Mouse (Mus musculus) brain, embryonic 18.5 days (tissue): ENCODE results near the gene Cfap43.

Experiments
- DNase-seq: peaks from one replicate; pipeline ENCODE4 v3.0.0-alpha.2; 2012; ENCODE audit warnings: low read depth, low spot score

Gene Cfap43

DNA sequence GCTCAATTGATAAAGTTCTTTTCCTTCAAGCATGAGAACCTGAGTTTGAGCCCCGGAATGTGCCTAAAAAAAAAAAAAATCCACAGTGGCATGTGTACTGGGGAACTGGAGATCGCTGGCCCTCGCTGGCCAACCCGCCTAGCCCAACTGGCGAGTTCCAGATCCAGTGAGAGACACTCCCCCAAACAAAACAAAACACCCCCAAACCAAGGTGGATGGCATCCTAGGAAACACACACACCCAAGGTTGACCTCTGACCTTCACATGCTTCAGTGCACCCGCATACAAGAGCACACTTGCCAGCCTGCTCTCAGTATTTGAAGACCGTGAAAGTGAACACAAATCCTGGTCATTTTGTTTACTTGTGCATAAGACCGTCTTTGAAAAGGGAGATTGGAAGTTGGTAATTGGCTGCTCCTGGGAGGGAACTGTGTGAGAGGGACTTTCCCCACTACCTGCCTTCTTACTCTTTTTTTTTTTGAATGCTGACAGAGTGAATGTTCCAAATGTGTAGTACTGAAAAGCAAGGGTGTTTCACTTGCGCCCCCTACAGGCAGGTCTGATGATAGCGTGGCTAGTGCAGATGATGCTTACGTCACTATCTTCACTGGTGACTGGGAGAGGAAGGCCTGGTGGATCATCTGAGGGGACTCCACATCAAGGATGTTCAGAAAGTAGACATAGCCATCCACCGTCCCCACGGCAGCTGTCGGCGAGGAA, 123.9 kb downstream of the Cfap43 start:
- DNase-seq: no peak

DNA sequence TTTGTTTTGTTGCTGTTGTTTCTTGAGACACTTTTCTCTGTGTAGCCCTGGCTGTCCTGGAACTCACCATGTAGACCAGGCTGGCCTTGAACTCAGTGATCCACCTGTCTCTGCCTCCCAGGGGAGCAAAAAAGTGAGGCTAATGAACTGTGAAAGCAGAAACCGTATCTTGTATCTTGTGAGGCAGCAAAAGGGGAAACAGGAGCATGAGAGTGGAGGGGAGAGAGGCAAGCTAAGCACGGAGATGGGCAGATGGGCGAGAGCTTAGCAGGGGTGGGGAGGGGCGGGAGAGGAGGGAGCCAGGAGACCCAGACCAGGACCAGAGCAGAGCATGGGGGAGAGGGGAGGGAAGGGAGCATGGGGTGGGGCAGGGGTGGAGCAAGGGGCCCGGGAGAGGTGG, 124.8 kb downstream of the Cfap43 start:
- no peak for DNase-seq

DNA sequence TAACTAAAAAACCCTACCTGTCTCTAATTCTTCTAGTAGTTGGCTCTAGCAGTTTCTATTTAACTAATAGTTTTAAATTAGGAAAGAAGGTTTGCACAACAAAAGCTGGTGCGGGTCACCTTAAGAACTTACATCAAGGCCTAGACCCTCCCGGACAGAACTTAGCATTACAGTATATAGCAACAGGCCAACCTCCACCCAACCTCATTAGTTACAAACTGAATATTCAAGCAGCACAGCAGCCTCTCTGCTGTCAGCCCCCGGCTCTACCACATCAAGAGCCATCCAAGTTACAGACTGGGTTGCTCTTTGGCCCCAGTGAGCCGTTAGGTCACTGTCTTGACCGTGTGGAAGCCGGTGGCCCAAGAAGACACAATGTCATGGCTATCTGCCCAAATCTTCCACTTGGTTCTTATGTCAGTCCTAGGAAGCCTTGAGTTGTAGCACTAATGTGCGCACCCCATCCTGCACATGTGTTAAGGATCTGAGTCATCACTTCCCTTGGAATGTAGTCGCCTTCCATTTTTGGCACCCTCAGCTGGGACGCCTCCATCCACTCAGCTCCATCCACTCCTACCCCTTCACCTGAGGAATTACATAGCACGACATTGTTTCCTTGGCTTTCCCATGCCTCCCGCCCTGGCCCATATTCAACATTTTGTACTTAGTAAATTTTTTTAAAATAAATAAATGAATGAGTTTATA, 128.6 kb downstream of the Cfap43 start:
- DNase-seq: no peak

DNA sequence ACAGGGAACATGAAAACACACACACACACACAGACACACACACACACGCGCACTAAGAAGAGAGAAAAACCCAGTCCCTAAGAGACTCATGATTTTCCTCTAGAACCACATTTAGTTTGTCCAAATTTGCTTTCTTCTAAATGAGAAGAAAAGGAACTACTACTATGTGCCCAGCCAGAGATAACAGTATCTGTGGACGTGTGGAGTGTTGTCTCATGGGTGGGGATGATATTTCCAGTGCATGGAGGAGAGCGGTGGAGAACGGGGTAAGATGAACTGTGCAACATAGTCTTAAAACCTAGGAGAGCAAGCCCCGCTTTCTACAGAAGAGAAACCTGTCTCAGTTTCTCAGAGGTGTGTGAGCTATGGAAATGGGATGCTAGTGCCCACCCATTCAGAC, 135.2 kb downstream of the Cfap43 start:
- no peak for DNase-seq

DNA sequence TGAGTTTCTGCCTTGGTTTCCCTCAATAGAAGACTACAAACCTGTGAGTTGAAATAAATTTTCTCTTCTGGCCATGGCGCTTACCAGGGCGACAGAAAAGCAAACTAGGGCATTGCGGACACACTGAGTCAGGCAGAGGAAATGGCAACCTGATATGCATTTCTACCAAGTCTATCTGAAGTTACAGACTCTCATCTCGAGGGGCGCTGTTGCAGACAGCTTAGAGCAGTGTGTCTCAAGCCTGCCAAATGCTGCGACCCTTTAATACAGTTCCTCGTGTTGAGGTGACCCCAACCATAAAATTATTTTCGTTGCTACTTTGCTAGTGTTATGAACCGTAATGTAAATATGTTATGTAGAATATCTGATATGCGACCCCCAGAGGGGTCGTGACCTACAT, 138.1 kb downstream of the Cfap43 start:
- no peak for DNase-seq

DNA sequence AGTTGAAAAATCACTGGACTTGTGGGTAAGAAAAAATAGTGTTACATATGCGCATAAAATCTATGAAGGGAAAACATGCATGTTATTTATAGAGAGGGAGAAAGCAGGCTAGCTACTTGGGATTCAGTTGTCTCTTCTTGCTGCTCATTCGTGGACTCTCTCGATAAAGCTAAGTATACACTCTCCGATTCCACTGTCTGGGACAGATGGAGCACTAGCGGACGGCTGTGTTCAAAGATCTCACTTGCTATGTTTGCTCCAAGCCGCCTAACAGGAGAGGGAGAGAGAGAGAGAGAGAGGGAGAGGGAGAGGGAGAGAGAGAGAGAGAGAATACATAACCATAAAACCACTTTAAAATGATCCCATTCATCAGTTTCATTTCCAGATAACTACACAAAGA, 138.9 kb downstream of the Cfap43 start:
- peak; percentile 59 for DNase-seq

DNA sequence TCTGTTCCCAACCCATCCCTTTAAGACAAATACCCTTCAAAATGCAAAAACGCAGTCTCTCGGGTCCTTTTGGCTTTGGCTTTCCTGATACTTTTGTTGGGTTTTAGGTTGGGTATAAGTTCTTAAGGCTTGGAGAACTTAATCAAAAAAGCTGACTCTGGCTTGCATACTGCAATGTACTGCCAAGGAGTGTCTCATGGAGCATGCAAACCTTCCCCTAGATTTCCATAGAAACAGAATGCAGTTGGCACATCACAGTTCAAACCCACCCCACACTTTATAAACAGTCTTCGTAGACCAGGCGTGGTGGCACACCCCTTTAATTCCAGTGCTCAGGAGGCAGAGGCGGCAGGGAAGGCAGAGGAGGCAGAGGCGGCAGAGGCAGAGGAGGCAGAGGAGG, 141.2 kb downstream of the Cfap43 start:
- DNase-seq: no peak

DNA sequence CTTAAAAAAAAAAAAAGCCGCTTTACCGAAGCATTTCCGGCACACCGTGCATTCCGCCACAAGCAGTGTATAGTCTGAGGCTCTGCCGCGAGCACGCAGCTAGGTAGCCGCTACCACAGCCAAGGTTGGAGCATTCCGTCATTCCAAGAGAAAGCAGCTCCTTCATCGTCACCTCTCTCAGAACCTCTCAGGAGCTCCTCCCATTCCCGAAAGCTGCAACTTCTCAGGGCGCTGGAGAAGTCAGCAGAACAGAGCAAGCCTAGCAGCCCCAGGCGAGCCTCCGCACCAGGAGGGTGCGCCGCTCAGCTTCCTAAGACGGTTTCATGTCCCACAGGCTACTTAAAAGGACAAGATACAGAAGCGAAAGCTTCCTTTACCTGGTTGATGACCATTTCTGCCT, 163.5 kb downstream of the Cfap43 start:
- DNase-seq: no peak

DNA sequence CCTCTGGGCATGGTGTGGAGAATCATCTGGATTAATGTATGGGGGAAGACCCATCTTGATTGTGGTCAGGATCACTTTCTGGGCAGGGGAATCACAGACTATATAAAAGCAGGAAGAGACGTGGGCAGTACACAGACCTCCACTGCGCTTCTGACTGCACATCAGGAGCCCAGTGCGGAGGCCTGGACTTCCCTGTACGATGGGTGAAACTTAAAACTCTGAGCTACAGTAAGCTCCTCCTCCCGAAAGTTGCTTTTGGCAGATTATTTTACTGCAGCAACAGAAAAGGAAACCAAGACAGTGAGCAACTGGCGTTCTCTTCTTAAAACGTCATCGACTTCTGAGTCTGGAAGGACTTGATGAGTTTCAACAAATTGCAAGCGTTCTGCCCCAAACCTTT, 164.2 kb downstream of the Cfap43 start:
- DNase-seq: no peak

DNA sequence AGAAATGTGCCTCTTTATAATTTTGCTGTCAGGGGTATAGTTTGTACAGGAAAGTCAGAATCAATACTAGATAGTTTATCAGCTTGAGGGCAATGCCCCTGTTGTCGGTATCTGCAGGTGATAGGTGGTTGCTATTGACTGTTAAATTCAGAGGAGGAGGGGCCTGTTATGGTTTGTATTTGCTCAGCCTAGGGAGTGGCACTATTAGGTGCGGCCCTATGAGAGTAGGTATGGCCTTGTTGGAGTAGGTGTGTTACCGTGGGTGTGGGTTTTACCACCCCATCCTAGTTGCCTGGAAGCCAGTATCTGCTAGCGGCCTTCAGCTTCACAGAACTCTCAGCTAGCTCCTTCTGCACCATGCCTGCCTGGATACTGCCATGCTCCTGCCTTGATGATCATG, 165.2 kb downstream of the Cfap43 start:
- no peak for DNase-seq

DNA sequence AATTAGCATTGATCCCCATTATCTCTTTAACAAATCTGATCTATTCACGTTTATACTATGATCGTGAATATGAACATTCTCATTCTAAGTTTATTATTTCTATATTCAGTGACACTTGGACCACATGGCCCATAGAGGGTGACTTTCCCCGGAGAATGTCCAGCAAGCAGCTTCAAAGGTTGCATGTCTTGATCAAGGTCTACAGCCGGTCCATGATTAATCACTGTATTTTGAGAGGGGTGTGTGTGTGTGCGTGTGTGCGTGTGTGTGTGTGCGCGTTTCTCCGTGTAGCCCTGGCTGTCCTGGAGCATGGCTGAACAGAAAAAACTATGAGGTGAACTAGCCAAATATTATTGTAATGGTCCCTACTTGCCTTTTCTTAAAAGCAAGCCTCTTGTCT, 166.6 kb downstream of the Cfap43 start:
- DNase-seq: no peak

DNA sequence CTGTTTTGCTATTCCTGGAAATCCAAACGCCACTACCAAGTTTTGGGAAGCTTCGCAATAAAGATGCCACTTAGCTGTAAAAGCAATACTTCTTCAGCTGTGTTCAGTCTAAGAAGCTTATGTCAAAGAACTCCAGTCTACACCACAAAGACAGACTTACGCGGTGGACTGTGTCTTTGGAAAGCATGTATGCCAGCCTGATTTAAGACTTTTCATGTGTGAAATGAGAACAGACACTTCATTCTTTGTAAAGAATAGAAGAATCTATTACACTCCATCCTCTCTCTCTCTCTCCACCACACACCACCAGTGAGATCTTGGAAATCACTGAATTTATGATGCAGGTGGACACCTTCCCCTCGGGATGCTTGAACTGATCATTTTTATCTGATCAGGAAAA, 168.7 kb downstream of the Cfap43 start:
- no peak for DNase-seq

DNA sequence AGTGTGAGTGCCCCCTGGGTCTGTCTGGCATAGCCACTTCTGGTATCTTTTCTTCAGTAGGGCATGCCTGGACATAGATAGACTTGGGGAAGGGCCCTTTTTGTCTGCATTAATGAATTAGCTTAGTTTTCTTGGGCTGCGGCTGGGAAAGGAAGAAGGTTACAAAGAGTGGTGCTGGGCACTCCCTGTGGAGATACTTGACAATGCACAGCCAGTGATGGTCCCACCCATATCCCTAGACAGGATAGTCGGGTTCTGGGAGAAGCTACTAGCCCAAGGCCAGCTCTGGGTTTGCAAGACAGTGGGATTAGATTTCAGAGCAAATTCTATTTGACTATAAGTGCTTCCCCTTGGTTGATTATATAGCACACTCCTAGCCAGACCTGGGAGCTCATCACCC, 170.1 kb downstream of the Cfap43 start:
- DNase-seq: no peak

DNA sequence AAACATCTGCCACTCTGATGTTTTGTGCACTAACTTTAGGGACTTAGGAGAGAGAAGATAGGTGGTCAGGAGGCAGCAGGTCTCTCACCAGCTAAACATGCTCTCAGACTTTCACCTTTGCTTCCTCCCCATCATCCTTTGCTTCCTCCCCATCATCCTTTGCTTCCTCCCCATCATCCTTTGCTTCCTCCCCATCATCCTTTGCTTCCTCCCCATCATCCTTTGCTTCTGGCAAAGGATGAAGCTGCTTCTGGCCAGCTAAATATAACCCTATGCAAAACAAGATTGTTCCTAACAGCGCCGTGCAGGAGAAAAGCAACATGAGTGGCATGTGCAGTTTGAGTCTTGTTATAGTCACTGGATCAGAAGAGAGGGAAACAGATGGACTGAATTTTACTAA, 172.0 kb downstream of the Cfap43 start:
- DNase-seq: no peak

DNA sequence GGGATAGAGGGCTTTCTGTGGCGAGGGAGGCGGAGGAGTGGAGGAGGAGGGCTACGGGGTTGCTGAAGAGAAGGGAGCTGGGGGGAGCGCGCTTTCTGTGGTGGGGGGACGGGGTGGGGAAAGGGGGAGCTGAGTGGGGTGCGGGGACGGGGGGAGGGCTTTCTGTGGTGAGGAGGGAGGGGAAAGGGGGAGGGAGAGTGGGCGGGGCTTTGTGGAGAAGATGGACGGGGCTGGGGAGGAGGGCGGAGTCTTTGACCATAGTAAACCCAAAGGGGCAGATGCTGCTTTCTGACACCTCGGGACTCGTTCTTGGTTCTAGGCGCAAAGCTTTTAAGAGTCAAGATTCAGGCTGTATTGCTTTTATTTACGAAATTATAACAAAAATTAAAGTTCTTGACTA, 187.2 kb downstream of the Cfap43 start:
- DNase-seq: peak; percentile 39

DNA sequence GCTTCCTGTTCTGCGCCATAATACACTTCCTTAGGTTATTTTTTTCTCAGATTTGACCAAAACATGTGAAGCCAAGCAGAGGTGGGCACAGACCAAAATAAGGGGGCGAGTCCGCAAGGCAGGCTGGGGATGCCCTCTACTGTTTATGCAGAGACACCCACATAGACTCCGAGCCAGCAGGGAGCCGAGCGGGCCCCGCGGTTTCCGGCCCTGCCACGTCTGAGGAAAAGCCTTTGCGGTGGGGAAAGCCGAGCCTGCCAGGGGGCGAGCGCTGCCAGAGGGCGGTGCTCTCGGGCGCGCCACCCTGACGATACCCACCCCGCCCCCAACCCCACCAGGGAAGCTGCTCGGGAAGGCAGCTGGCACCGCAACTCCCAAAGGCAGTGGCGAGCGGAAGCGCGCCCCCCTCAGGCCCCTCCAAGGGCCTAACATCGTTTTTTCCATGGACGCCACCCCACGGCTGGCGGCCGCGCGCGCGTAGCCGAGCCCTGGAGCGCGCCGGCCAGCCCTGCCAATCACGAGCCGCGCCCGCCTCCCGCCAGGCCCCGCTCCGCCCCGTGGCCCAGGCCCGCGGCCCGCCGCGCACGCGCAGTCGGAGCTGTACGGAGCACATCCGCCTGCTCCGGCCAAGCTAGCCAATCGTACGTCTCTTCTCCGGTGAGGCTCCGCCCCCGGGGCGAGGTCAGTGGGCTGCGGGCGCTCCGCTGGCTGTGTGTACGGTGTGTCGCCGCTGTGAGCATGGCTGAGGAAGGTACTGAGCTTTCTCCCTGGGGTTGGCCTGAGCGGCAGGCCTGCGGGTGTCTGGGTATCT, 187.8 kb downstream of the Cfap43 start, which contains the start of gene Sfr1:
Gene Sfr1 (plus strand): TSS at position 612 of the 811 bp plus-strand sequence.
- peak; percentile 93 for DNase-seq

DNA sequence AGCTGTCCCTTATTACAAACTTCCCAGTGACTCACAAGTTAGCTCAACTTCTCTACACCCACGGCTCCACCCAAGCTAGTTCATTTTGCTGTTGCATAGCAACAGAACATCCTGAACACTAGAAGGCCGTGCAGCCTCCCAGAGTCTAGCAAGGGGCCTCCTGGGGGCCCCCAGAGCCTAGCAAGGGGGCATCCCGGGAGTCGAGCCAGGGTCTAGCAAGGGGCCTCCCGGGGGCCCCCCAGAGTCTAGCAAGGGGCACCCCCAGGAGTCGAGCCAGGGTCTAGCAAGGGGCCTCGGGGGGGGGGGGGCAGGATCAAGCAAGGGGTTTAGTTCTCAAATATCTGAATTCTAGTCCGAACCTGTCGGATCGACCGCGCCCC, 188.4 kb downstream of the Cfap43 start:
- DNase-seq: peak; percentile 49

DNA sequence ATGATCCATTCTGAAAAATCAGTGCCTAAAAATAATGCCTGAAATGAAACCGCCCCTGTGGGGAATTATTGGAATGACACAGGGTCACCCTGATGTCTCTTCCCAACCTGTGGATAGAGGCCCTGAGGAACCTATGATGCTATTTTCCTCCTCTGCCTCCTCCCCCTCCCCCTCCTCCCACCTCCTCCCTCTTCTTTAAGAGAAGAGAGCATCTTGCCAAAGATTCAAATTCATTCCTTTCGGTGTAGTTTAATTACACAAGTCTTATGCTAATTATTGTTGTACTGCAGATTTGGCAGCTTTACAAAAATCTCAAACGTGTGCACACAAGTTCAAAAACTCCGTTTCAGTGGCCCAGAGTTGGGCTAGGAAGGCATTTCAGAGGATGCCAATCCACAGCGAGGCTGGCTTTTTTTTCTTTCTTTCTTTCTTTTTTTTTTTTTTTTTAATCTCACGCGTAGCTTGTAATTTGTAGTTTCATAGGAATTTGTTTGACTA, 193.4 kb downstream of the Cfap43 start:
- DNase-seq: peak; percentile 42

DNA sequence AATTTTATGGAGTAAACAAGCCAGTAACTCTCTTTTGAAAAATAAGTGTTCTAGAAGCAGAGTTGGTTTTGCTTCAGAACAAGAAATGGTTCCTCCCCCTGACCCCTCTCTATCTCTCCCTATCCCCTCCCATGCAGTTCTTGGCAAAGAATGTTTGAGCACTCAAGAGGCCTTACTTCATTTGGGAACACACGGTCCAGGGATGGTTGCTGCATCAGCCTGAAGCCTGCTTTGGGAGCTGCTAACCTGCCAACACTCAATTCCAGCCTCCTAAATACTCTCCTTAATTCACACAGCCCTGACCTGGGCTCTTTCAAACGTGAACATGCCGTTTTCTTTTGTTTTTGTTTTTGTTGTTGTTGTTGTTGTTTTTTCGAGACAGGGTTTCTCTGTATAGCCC, 194.2 kb downstream of the Cfap43 start:
- no peak for DNase-seq

DNA sequence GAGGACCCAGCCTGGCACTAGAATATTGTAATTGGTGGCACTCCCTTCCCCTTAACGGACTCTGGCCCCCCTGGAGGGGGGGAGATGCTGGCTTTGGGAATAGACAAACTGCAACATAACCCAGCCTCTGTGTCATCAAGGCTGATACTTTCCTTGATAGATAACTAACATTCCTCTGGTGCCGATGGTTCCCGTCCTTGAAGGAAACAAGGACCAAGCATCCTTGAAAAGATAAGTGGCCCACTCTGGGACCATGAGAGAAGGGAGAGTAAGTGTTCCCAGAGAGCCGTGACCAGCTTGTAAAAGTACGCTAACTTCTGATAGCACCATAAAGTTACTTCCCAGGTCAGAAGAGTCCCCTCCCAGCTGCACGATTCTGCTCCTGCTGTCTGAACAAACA, 196.6 kb downstream of the Cfap43 start:
- no peak for DNase-seq

DNA sequence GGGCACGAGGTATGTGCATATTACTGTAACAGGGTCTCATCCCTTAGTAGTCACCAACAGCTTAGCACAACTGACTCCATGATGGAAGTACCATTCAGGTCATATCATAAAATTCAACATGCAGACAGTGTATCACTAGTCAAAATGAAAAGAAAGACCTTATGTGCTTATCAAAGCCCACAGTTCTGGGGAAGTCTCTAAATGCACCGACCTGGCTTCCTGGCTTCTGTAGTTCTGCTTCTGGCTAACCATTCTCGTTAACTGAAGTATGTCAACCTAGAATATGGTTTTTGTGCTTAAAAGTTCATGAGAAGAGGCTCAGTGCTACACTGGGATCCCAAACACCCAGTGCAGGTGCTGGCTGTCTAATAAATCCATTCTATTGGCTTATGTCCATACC, 199.9 kb downstream of the Cfap43 start:
- no peak for DNase-seq

DNA sequence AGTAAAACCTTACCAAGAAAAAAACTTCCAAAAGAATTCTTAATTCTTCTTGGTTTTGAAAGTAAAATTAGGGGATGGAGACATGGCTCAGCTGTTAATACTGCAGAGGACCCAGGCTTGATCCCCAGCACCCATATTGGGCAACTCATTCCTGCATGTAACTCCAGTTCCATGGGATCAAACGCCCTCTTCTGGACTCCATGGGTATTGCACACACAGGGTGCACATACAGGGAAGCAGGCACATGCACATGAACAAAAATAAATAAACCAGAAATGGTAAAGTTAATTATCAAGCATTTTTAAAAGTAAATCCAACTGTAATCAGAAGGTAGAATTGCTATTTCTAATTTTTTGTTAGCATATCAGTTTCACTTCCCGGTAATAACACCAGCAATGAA, 202.9 kb downstream of the Cfap43 start:
- no peak for DNase-seq
